Mouse (Mus musculus) cortical plate, adult 2 months (tissue): ENCODE measurements around the gene Bcorl1. TPM values are rescaled to one million over a fixed set of nuclear protein-coding genes. Genes with fewer than 3 reads are reported as not detected.

Experiments used
- H3K27ac ChIP-seq: fragments of 200-500 bp; 2 replicates; pipeline ENCODE4 v1.5.1; 2012; ENCODE audit warnings: low read length, control low read depth, inconsistent platforms; ENCODE audit not compliant: insufficient read depth
- H3K4me1 ChIP-seq: fragments of 200-500 bp; 2 replicates; pipeline ENCODE4 v1.6.1; 2011; ENCODE audit warnings: low read length; ENCODE audit not compliant: control insufficient read depth, insufficient read depth
- H3K4me3 ChIP-seq: fragments of 200-500 bp; 2 replicates; pipeline ENCODE4 v1.5.1; 2011; ENCODE audit warnings: mild to moderate bottlenecking, low read length, control low read depth; ENCODE audit not compliant: insufficient read depth
- CTCF ChIP-seq: fragments of 200-500 bp; IDR thresholded peaks from 2 replicates; pipeline ENCODE4 v1.5.1; 2011; ENCODE audit warnings: mild to moderate bottlenecking, control low read depth, low read length; ENCODE audit not compliant: insufficient read depth; ENCODE audit errors: extremely low read depth
- POLR2A ChIP-seq: fragments of 200-500 bp; IDR thresholded peaks from 2 replicates; pipeline ENCODE4 v1.6.1; 2011; ENCODE audit warnings: mild to moderate bottlenecking, low read length, control low read depth; ENCODE audit not compliant: insufficient read depth; ENCODE audit errors: extremely low read depth
- polyA plus RNA-seq: library from polyadenylated mRNA; depleted of rRNA; stranded (reverse); fragments of >200 nt; gene quantifications from 2 replicates; pipeline ENCODE4 v1.2.3, GENCODE M21; 2012

The Bcorl1 gene
- polyA plus RNA-seq, 1 experiment: 7.7 TPM

- Histone ChIP-seq H3K27ac (no peak overlapping the region), H3K4me3 (peak overlapping the region; percentile 55), H3K4me1 (no peaks in the 10 kb centered on the region; the same call in 1 of the 2 replicates)
- TF ChIP-seq POLR2A (no peak), CTCF (no peak)
Observed at GRCm38 (mm10) chrX:48342731-48343130, 1.6 kb downstream of the Bcorl1 start.

GRCm38 (mm10) chrX:48343461-48343952, 2.3 kb downstream of the Bcorl1 start:
- TF ChIP-seq POLR2A (peak; percentile 97), CTCF (no peak)
- no peaks in the 10 kb centered on the region; the same call in 1 of the 2 replicates for H3K4me1 ChIP-seq

GRCm38 (mm10) chrX:48343966-48344642, 2.9 kb downstream of the Bcorl1 start:
- Histone ChIP-seq H3K27ac (no peak overlapping the region), H3K4me1 (no peaks in the 10 kb centered on the region; the same call in 1 of the 2 replicates)
- TF ChIP-seq POLR2A: no peak
- TF ChIP-seq CTCF: no peak

More at GRCm38 (mm10) chrX:48343461-48343952, 2.3 kb downstream of the Bcorl1 start:
- H3K4me3 ChIP-seq: peak overlapping the region; percentile 55
- H3K27ac ChIP-seq: no peak overlapping the region

GRCm38 (mm10) chrX:48344643-48345384, 3.7 kb downstream of the Bcorl1 start:
- H3K4me3 ChIP-seq: peak overlapping the region; percentile 55
- 0 out of 2 replicates have a peak overlapping the region, but pooled peaks have one; percentile 29 for H3K27ac ChIP-seq
- H3K4me1 ChIP-seq: no peaks in the 10 kb centered on the region; the same call in 1 of the 2 replicates
- TF ChIP-seq POLR2A (no peak), CTCF (no peak)

More at GRCm38 (mm10) chrX:48343966-48344642, 2.9 kb downstream of the Bcorl1 start:
- H3K4me3 ChIP-seq: peak overlapping the region; percentile 55

GRCm38 (mm10) chrX:48345385-48345932, 4.3 kb downstream of the Bcorl1 start:
- TF ChIP-seq CTCF (no peak), POLR2A (no peak)
- Histone ChIP-seq H3K4me1 (no peaks in the 10 kb centered on the region; the same call in 1 of the 2 replicates), H3K27ac (no peak overlapping the region)

GRCm38 (mm10) chrX:48355346-48355745, 14.2 kb downstream of the Bcorl1 start:
- no peak overlapping the region for H3K27ac ChIP-seq
- no peak for TF ChIP-seq POLR2A
- H3K4me3 ChIP-seq: no peak overlapping the region
- no peaks in the 10 kb centered on the region for H3K4me1 ChIP-seq

More at GRCm38 (mm10) chrX:48345385-48345932, 4.3 kb downstream of the Bcorl1 start:
- peak overlapping the region; percentile 55 for H3K4me3 ChIP-seq

GRCm38 (mm10) chrX:48365836-48366577, 24.8 kb downstream of the Bcorl1 start:
- TF ChIP-seq CTCF (no peak), POLR2A (no peak)
- no peaks in the 10 kb centered on the region for H3K4me1 ChIP-seq
- no peak overlapping the region for H3K4me3 ChIP-seq
- no peak overlapping the region for H3K27ac ChIP-seq

GRCm38 (mm10) chrX:48367841-48368240, 26.7 kb downstream of the Bcorl1 start:
- TF ChIP-seq POLR2A (no peak), CTCF (no peak)
- no peak overlapping the region for H3K4me3 ChIP-seq
- H3K4me1 ChIP-seq: no peaks in the 10 kb centered on the region
- H3K27ac ChIP-seq: no peak overlapping the region

GRCm38 (mm10) chrX:48383643-48384042, 42.5 kb downstream of the Bcorl1 start:
- Histone ChIP-seq H3K27ac (no peak overlapping the region), H3K4me1 (no peaks in the 10 kb centered on the region), H3K4me3 (no peak overlapping the region)
- TF ChIP-seq CTCF: peak; percentile 43
- no peak for TF ChIP-seq POLR2A
